Mouse (Mus musculus) Patski (cell line): ENCODE data around the gene Gm17349. TPM values are rescaled to one million over a fixed set of nuclear protein-coding genes. Genes with fewer than 3 reads are reported as not detected.
"Not testable (repeated sequence)": the region's sequence is repeated elsewhere in the genome, so short reads cannot be mapped to it uniquely, and the experiment has no call there.

Experiments used
- ATAC-seq: fragments of 100-300 bp; one replicate; pipeline ENCODE4 v1.8.0; 2021
- CTCF ChIA-PET: fragments of 350-600 bp; sonication (Branson Sonifier 250); formaldehyde crosslinking; loops from one replicate; lab custom pipeline; 2022; ENCODE audit warnings: inconsistent platforms; lab: Charles Lee
- POLR2A ChIA-PET: fragments of 350-600 bp; sonication (Branson Sonifier 250); formaldehyde crosslinking; loops from one replicate; lab custom pipeline; 2022; ENCODE audit warnings: antibody characterized with exemption, inconsistent platforms; lab: Charles Lee
- DNase-seq: peaks from one replicate; pipeline ENCODE4 v3.0.0-alpha.2; 2011; ENCODE audit warnings: low read depth, low spot score
- H3K27me3 ChIP-seq: fragments of 371-371 bp; one replicate; pipeline ENCODE4 v1.5.1; 2021
- CTCF ChIP-seq: fragments of 100-300 bp; IDR thresholded peaks from one replicate; pipeline ENCODE4 v1.5.1; 2021
- in situ Hi-C: fragments of 300-500 bp; cut with MboI; formaldehyde crosslinking; loops from 3 replicates; pipeline ENCODE4 v1.11.1; 2018; ENCODE audit warnings: low pct_unique_long_range_greater_than_20kb, mixed read lengths
- polyA plus RNA-seq: library from polyadenylated mRNA; unstranded; gene quantifications from one replicate; pipeline ENCODE4 v1.2.3, GENCODE M21; 2021

Gm17349 gene
- polyA plus RNA-seq, 1 experiment from 2014 or later, result not detected

DNA sequence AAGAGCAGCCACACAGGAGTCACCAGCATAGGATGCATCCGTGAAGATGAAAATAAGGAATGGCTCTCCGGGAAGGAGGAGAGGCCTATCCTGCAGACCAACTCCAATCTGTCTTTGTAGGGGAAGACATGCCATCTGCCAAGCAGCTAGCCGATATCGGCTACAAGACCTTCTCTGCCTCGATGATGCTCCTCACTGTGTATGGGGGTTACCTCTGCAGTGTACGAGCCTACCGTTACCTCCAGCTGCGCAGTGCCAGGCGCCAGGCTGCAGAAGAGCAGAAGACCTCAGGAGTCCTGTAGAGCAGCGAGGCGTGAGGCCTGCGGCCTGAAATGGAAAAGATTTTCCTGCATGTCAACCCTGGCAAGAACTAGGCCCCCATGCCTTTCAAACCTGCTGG, 22.2 kb upstream of the Gm17349 start:
- ChIA-PET CTCF (interaction anchor here (2.7 to 3.9 kb wide), 2 partner anchors 13 to 21 kb away, joined by 6 to 22 read pairs; partner anchors contain the start of gene Gm17349), POLR2A (interaction anchor here (1.1 to 1.4 kb wide), 2 partner anchors 11 to 12 kb away, joined by 3 to 5 read pairs; no protein-coding TSS in a partner anchor)
- DNase-seq, result no peak
- no peak for ATAC-seq
- in situ Hi-C loops, result loop anchor here (5.0 kb wide), 1 partner anchor 45 kb away; the partner anchor contains the start of gene Cers5
- no peak for TF ChIP-seq CTCF
- H3K27me3 ChIP-seq, result no peaks in the 10 kb centered on the region

DNA sequence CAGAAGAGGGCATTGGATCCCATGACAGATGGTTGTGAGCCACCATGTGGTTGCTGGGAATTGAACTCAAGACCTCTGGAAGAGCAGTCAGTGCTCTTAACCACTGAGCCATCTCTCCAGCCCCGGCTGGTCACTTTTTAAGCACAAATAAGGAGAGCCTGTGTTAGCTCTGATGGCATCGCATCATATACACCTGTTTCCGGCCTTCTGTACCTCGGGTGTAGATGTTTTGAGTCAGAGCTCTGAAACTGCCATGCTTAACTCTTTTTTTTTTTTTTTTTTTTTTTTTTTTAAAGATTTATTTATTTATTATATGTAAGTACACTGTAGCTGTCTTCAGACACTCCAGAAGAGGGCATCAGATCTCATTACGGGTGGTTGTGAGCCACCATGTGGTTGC, 21.7 kb upstream of the Gm17349 start:
- ChIA-PET POLR2A (interaction anchor here (1.1 to 2.3 kb wide), 3 partner anchors 11 to 45 kb away, joined by 3 to 5 read pairs (median 5); no protein-coding TSS in a partner anchor), CTCF (interaction anchor here (2.2 to 3.9 kb wide), 3 partner anchors 12 to 92 kb away, joined by 6 to 22 read pairs (median 7); partner anchors contain the start of gene Gm17349)
- in situ Hi-C loops, result loop anchor here (5.0 kb wide), 1 partner anchor 45 kb away; the partner anchor contains the start of gene Cers5
- H3K27me3 ChIP-seq, DNase-seq, ATAC-seq: not testable (repeated sequence)

DNA sequence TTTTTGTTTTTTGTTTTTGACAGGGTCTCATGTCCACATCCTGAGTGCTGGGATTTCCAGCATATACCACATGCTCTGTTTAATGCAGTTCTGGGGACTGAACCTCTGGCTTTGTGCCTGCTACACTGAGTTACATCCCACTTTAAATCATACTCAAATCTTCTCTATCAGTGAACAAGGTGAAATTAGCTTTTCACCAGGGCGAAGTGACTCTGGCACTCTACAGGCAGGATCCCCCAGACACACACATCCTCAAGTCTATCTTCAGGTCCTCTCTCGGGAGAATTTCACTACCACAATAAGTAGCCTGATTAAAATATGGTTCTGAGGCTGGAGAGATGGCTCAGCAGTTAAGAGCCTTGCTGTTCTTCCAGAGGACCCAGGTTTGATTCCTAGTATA, 21.3 kb upstream of the Gm17349 start:
- ATAC-seq, result no peak
- no peak for DNase-seq
- CTCF ChIA-PET, result interaction anchor here (1.4 to 3.9 kb wide), 5 partner anchors 12 to 92 kb away, joined by 3 to 22 read pairs (median 7); partner anchors contain the start of gene Gm17349
- no peak for TF ChIP-seq CTCF
- in situ Hi-C loops, result loop anchor here (5.0 kb wide), 1 partner anchor 46 kb away; the partner anchor contains the start of gene Cers5
- POLR2A ChIA-PET, result interaction anchor here (0.7 to 2.3 kb wide), 3 partner anchors 11 to 45 kb away, joined by 3 to 7 read pairs (median 5); no protein-coding TSS in a partner anchor
- no peaks in the 10 kb centered on the region for H3K27me3 ChIP-seq

DNA sequence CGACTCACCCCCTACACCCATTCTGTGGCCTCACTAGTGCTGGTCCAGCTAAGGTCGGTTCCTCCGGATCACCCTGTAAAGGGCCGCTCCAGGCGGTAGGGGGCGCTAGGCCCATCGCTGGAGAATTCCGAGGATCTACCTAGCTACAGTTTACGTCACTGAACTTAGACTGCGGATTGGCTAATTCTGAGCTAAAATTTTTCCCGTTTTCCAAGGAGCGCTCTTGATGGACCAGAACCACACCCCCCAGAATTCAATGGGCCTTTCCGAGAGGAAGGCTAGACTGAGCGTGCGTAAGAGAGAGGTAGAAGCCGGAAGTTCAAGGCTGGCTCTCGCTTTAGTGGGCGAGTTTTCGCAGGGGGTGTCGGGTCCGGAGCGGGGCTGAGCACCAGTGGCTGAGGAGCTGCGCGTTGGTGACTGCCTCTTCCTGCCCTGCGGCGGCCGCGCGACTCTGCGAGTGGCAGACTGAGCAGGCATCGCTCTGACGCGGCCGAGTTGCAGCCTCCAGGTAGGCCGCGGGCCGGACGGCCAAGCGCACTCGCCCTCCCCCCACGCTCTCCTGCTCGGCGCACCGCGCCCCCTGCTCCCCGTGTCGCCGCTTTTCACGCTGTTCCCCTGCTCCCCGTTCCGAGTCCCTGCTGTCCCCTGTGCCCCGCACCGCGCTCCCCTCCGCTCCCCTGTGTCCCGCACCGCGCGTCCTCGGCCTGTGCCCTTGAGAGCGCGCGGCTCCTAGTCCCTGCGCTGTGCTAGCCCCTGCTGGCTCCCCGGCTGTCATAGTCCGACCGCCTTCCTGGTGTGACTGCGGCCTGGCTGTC, 20.3 kb upstream of the Gm17349 start, which contains the start of gene Cox14:
Gene Cox14, plus strand, starts transcription at position 278 of the 815 bp plus-strand sequence.
- no peaks in the 10 kb centered on the region for H3K27me3 ChIP-seq
- no peak for TF ChIP-seq CTCF
- CTCF ChIA-PET, result interaction anchor here (0.8 to 3.9 kb wide), 17 partner anchors 11 to 181 kb away, joined by 3 to 22 read pairs (median 4); partner anchors contain the start of gene Gm17349
- POLR2A ChIA-PET, result interaction anchor here (0.7 to 2.3 kb wide), 4 partner anchors 10 to 164 kb away, joined by 3 to 7 read pairs (median 4); no protein-coding TSS in a partner anchor
- peak; percentile 99 for DNase-seq
- in situ Hi-C loops, result loop anchor here (5.0 kb wide), 1 partner anchor 47 kb away; the partner anchor contains the start of gene Cers5
- ATAC-seq, result peak; percentile 77

DNA sequence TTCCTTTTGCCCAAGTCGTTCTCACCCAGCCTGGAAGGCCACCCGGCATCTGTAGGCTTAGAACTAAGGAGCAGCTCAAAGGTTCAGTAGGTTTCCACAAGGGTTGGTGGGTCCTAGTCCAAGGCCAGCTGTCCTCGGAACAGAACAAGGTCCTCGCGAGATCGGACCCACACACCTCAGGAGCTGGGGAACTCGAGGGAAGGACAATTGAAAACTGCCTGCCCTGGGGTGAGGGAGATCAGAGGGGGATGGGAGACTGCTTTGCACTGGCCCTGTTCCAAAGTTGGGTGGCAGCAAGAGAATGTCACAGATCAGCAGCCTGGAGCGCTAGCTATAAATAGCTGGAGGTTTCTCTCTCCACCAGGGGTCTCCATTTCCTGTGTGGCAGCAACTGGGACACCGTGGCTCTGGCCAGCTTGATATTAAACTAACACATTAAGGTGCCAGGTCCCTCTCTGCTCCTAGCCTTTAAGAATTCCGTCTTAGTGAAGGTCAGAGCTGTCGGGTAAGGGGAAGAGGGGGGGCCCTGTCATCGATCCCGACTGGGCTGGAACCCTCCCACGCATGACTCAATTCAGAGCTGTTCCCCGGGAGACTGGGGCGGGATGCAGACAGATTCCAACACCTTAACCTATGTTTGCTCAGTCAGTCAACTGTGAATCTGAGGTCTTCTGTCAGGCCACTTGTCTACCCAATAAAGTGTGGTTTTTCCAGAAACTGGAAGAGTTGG, 19.2 kb upstream of the Gm17349 start:
- H3K27me3 ChIP-seq, result no peaks in the 10 kb centered on the region
- DNase-seq (peak; percentile 57), ATAC-seq (peak; percentile 19)
- ChIA-PET POLR2A (interaction anchor here (1.0 to 2.0 kb wide), 4 partner anchors 9 to 165 kb away, joined by 3 to 8 read pairs (median 4); no protein-coding TSS in a partner anchor), CTCF (interaction anchor here (0.8 to 3.9 kb wide), 19 partner anchors 9 to 173 kb away, joined by 3 to 22 read pairs (median 4); partner anchors contain the start of gene Gm17349)
- no peak for TF ChIP-seq CTCF
- in situ Hi-C loops, result loop anchor here (5.0 kb wide), 1 partner anchor 48 kb away; the partner anchor contains the start of gene Cers5

DNA sequence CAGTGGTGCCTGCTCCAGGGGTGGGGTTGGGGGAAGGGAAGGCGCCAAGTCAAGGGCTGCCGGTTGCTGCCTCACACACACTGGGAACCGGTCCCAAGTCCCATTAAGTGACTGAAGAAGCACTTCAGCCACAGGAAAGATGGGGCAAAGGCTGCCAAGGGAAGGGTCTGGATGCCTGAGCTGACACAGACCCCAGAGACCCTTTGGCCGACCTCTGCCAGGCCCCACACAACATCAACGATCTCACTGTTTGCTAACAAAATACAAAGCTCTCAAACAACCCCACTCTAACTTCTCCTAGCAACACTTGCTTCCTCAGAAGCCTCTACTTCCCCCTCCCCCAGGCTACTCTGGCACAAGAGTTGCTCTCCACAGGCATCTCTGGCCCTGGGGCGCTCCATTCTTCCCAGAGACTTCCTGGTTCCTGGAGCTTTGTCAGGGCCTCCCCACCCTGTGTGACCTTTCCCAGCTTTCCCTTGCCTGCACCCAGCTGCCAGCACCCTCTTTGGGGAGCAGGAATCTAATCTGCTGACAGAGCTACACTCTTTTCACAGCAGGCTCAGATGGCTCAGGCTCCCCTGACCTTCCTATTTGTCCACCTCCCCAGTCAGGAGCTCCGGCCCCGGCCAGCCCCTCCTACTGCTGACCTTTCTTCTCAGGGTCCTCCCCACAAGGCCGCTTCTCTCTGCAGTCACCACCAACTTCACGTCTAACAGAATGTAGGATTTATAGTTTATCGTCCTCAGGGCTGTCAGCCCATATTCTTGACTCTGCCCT, 18.4 kb upstream of the Gm17349 start:
- in situ Hi-C loops, result no loop called here
- TF ChIP-seq CTCF, result no peak
- ChIA-PET CTCF (interaction anchor here (0.9 to 3.9 kb wide), 12 partner anchors 9 to 127 kb away, joined by 3 to 22 read pairs (median 4); partner anchors contain the start of gene Gm17349), POLR2A (interaction anchor here (0.5 to 2.0 kb wide), 6 partner anchors 8 to 23 kb away, joined by 3 to 8 read pairs (median 4); no protein-coding TSS in a partner anchor)
- peak; percentile 20 for ATAC-seq
- peak; percentile 31 for DNase-seq
- no peaks in the 10 kb centered on the region for H3K27me3 ChIP-seq

DNA sequence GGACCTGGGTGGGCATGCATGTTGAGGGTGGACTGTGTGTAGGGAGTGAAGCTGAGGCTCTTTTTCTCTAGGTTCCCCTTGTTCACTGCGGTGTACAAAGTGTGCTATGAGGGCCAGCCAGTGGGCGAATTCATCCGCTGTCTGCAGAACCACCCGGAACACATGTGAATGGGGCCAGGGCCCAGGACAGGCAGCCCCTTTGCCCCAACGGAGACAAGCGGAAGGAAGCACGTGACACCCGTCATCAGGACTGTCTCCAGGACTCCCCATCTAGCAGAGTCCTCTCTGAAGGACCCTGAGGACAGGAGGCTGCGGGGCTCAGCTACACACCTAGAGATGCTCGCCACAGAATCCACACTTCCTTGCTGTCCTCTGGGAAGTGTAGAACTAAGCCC, 17.8 kb upstream of the Gm17349 start:
- in situ Hi-C loops, result no loop called here
- ChIA-PET CTCF (interaction anchor here (0.9 to 2.0 kb wide), 5 partner anchors 8 to 83 kb away, joined by 3 to 16 read pairs (median 3); partner anchors contain the start of gene Gm17349), POLR2A (interaction anchor here (0.8 to 2.0 kb wide), 5 partner anchors 7 to 22 kb away, joined by 3 to 8 read pairs (median 4); no protein-coding TSS in a partner anchor)
- ATAC-seq, result no peak
- DNase-seq, result no peak
- H3K27me3 ChIP-seq, result no peaks in the 10 kb centered on the region
- no peak for TF ChIP-seq CTCF

DNA sequence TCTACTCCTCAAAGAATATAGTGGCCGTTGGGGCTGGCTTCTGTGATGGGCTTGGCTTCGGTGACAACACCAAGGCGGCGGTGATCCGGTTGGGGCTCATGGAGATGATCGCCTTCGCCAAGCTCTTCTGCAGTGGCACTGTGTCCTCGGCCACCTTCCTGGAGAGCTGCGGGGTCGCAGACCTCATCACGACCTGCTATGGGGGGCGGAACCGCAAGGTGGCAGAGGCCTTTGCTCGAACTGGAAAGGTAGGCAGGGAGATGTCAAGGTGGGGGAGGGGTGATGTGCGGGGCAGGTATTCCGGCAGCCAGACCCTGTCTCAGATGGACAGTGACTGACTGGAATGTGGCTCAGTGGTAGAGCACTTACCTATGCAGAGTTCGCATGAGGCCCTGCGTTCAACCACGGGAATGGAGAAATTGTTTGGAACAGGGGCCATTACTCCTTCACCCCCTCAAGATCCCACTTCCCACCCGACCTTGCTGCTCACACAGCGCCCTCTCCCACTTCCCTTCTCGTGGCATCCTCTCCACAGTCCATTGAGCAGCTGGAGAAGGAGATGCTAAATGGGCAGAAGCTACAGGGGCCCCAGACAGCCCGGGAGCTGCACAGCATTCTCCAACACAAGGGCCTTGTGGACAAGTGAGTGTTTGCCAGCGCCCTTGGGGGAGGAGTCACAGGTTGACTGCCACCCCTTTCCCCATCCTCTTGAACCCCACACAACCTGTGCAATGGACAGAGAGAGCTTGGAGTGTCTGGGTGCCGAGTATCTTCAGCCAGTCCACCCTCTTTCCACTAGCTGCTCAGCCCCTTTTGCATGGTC, 16.8 kb upstream of the Gm17349 start:
- ChIA-PET CTCF (interaction anchor here (1.1 to 1.4 kb wide), 2 partner anchors 16 to 84 kb away, joined by 3 read pairs; no protein-coding TSS in a partner anchor), POLR2A (interaction anchor here (1.7 kb wide), 1 partner anchor 10 kb away, joined by 4 read pairs; no protein-coding TSS in a partner anchor)
- no peak for TF ChIP-seq CTCF
- in situ Hi-C loops, result no loop called here
- DNase-seq (no peak), ATAC-seq (no peak)
- no peaks in the 10 kb centered on the region for H3K27me3 ChIP-seq
